Mouse (Mus musculus) midbrain, embryonic 14.5 days (tissue): Measurements from ENCODE around the gene Arid2. TPM values are rescaled to one million over a fixed set of nuclear protein-coding genes. Genes with fewer than 3 reads are reported as not detected.

Experiments used
- ATAC-seq: fragments of 200-750 bp; cut with Nextera tagmentation; 2 replicates; pipeline ENCODE4 v1.8.0; 2017; ENCODE audit warnings: moderate number of reproducible peaks, moderate library complexity; ENCODE audit not compliant: low FRiP score, low TSS enrichment
- DNase-seq: peaks from one replicate; pipeline ENCODE4 v3.0.0-alpha.2; 2015
- H3K27ac ChIP-seq: fragments of 300-500 bp; sonication (generic); replicated peaks from 2 replicates; pipeline ENCODE4 v1.5.1; 2014; ENCODE audit warnings: mild to moderate bottlenecking, low read depth, low read length, moderate library complexity
- H3K27me3 ChIP-seq: fragments of 300-500 bp; sonication (generic); 2 replicates; pipeline ENCODE4 v1.6.1; 2014; ENCODE audit warnings: low read length, control low read depth, mixed read lengths; ENCODE audit not compliant: control insufficient read depth, insufficient read depth
- H3K36me3 ChIP-seq: fragments of 300-500 bp; sonication (generic); 2 replicates; pipeline ENCODE4 v1.6.1; 2014; ENCODE audit warnings: low read length, control low read depth; ENCODE audit not compliant: control insufficient read depth, insufficient read depth
- H3K4me1 ChIP-seq: fragments of 300-500 bp; sonication (generic); 2 replicates; pipeline ENCODE4 v1.6.1; 2014; ENCODE audit warnings: mild to moderate bottlenecking, antibody characterized with exemption, low read length, control low read depth; ENCODE audit not compliant: control insufficient read depth, insufficient read depth
- H3K4me2 ChIP-seq: fragments of 300-500 bp; sonication (generic); 2 replicates; pipeline ENCODE4 v1.6.1; 2014; ENCODE audit warnings: mild to moderate bottlenecking, low read length, moderate library complexity
- H3K4me3 ChIP-seq: fragments of 300-500 bp; sonication (generic); replicated peaks from 2 replicates; pipeline ENCODE4 v1.5.1; 2014; ENCODE audit warnings: low read depth, low read length
- H3K9ac ChIP-seq: fragments of 300-500 bp; sonication (generic); replicated peaks from 2 replicates; pipeline ENCODE4 v1.6.1; 2014; ENCODE audit warnings: mild to moderate bottlenecking, low read length, moderate library complexity
- H3K9me3 ChIP-seq: fragments of 300-500 bp; sonication (generic); 2 replicates; pipeline ENCODE4 v1.6.1; 2016; ENCODE audit warnings: low read length, control low read depth, mixed read lengths; ENCODE audit not compliant: control insufficient read depth
- WGBS: fragments of 180-500 bp; shearing (Covaris S2); extraction: QIAGEN DNeasy Blood & Tissue Kit; methylation state at CpG from one replicate; pipeline ENCODE4 v1.1.7; 2014; 5-methylcytosine and 5-hydroxymethylcytosine counted together
- polyA plus RNA-seq: library from polyadenylated mRNA; unstranded; fragments of >200 nt; fragmentation: Nextera tagmentation; extraction: Ambion mirVana; gene quantifications from 2 replicates; pipeline ENCODE4 v1.2.1, GENCODE M21; 2014

Gene Arid2
- polyA plus RNA-seq, 1 experiment from 2014 or later: 32.4 TPM

GRCm38 (mm10) chr15:96288836-96289390 is 1.6 kb downstream of the Arid2 start:
- no peaks in the 10 kb centered on the region for H3K27me3 ChIP-seq
- H3K4me1 ChIP-seq: peaks cover 13% of the 10 kb centered on the region; the same call in 1 of the 2 replicates
- H3K4me3 ChIP-seq: peak overlapping the region; percentile 76
- H3K9ac ChIP-seq: peak overlapping the region; percentile 99
- no peaks in the 10 kb centered on the region for H3K9me3 ChIP-seq
- WGBS: 3% methylated on average over 9 of the region's 9 CpGs
- H3K36me3 ChIP-seq: peaks cover 8% of the 10 kb centered on the region; the same call in 1 of the 2 replicates
- ATAC-seq (no peak), DNase-seq (no peak)
- H3K27ac ChIP-seq: peak overlapping the region; percentile 100
- H3K4me2 ChIP-seq: peak overlapping the region; percentile 92

- ATAC-seq: no peak
- Histone ChIP-seq H3K27ac (no peak overlapping the region), H3K4me1 (peaks cover 13% of the 10 kb centered on the region; the same call in 1 of the 2 replicates), H3K9me3 (no peaks in the 10 kb centered on the region), H3K4me3 (peak overlapping the region; percentile 18; the same call in 1 of the 2 replicates), H3K4me2 (peak overlapping the region; percentile 46), H3K36me3 (peaks cover 12% of the 10 kb centered on the region), H3K27me3 (no peaks in the 10 kb centered on the region), H3K9ac (no peak overlapping the region)
- no peak for DNase-seq
- WGBS: 82% methylated on average over 1 of the region's 1 CpGs
Observed at GRCm38 (mm10) chr15:96290001-96290400, 2.7 kb downstream of the Arid2 start.

- WGBS: 87% methylated on average over 3 of the region's 3 CpGs
- H3K27ac ChIP-seq: no peak overlapping the region
- no peaks in the 10 kb centered on the region for H3K27me3 ChIP-seq
- no peak overlapping the region for H3K9ac ChIP-seq
- H3K4me2 ChIP-seq: no peak overlapping the region
- DNase-seq (no peak), ATAC-seq (no peak)
- H3K36me3 ChIP-seq: peaks cover 14% of the 10 kb centered on the region
- peaks cover 21% of the 10 kb centered on the region; the same call in 1 of the 2 replicates for H3K4me1 ChIP-seq
- H3K4me3 ChIP-seq: no peak overlapping the region
- H3K9me3 ChIP-seq: no peaks in the 10 kb centered on the region
Observed at GRCm38 (mm10) chr15:96293444-96293843, 6.1 kb downstream of the Arid2 start.

- DNase-seq (no peak), ATAC-seq (no peak)
- Histone ChIP-seq H3K27me3 (no peaks in the 10 kb centered on the region), H3K9ac (no peak overlapping the region), H3K4me3 (no peak overlapping the region), H3K36me3 (peaks cover 16% of the 10 kb centered on the region), H3K9me3 (no peaks in the 10 kb centered on the region), H3K4me2 (no peak overlapping the region), H3K4me1 (0 out of 2 replicates have a peak, but pooled peaks cover 8% of the 10 kb centered on the region), H3K27ac (no peak overlapping the region)
- WGBS: 79% methylated on average over 9 of the region's 9 CpGs
Observed at GRCm38 (mm10) chr15:96297078-96297590, 9.8 kb downstream of the Arid2 start.

GRCm38 (mm10) chr15:96297623-96298188 is 10.4 kb downstream of the Arid2 start:
- Histone ChIP-seq H3K27me3 (no peaks in the 10 kb centered on the region), H3K9me3 (no peaks in the 10 kb centered on the region), H3K36me3 (peaks cover 13% of the 10 kb centered on the region), H3K9ac (no peak overlapping the region), H3K4me3 (no peak overlapping the region), H3K4me2 (no peak overlapping the region), H3K27ac (no peak overlapping the region), H3K4me1 (0 out of 2 replicates have a peak, but pooled peaks cover 8% of the 10 kb centered on the region)
- DNase-seq (no peak), ATAC-seq (no peak)
- 96% methylated on average over 9 of the region's 9 CpGs for WGBS

GRCm38 (mm10) chr15:96309310-96309709 is 22.0 kb downstream of the Arid2 start:
- Histone ChIP-seq H3K4me2 (no peak overlapping the region), H3K4me1 (peaks cover 5% of the 10 kb centered on the region; the same call in 1 of the 2 replicates), H3K9me3 (no peaks in the 10 kb centered on the region), H3K36me3 (peaks cover 15% of the 10 kb centered on the region), H3K27ac (no peak overlapping the region), H3K27me3 (no peaks in the 10 kb centered on the region), H3K4me3 (no peak overlapping the region), H3K9ac (no peak overlapping the region)
- ATAC-seq (no peak), DNase-seq (no peak)
- WGBS: 76% methylated on average over 6 of the region's 6 CpGs

GRCm38 (mm10) chr15:96312902-96313301 is 25.6 kb downstream of the Arid2 start:
- no peak for DNase-seq
- Histone ChIP-seq H3K9ac (no peak overlapping the region), H3K4me3 (no peak overlapping the region), H3K36me3 (peaks cover 7% of the 10 kb centered on the region; the same call in 1 of the 2 replicates), H3K9me3 (no peaks in the 10 kb centered on the region), H3K27ac (no peak overlapping the region), H3K27me3 (no peaks in the 10 kb centered on the region), H3K4me1 (peaks cover 5% of the 10 kb centered on the region; the same call in 1 of the 2 replicates), H3K4me2 (no peak overlapping the region)
- WGBS: 88% methylated on average over 1 of the region's 1 CpGs
- ATAC-seq: no peak

- ATAC-seq (no peak), DNase-seq (no peak)
- no peak overlapping the region for H3K4me3 ChIP-seq
- H3K9ac ChIP-seq: no peak overlapping the region
- peaks cover 7% of the 10 kb centered on the region; the same call in 1 of the 2 replicates for H3K36me3 ChIP-seq
- H3K27me3 ChIP-seq: no peaks in the 10 kb centered on the region
- no peaks in the 10 kb centered on the region for H3K4me1 ChIP-seq
- H3K27ac ChIP-seq: no peak overlapping the region
- no peaks in the 10 kb centered on the region for H3K9me3 ChIP-seq
- WGBS: 55% methylated on average over 1 of the region's 1 CpGs
- H3K4me2 ChIP-seq: no peak overlapping the region
Observed at GRCm38 (mm10) chr15:96315664-96316063, 28.3 kb downstream of the Arid2 start.

GRCm38 (mm10) chr15:96319335-96319734 is 32.0 kb downstream of the Arid2 start:
- WGBS: 84% methylated on average over 8 of the region's 8 CpGs
- H3K4me1 ChIP-seq: no peaks in the 10 kb centered on the region
- no peak for DNase-seq
- no peak overlapping the region for H3K4me3 ChIP-seq
- no peaks in the 10 kb centered on the region for H3K36me3 ChIP-seq
- no peak overlapping the region for H3K4me2 ChIP-seq
- no peaks in the 10 kb centered on the region for H3K27me3 ChIP-seq
- peak overlapping the region; percentile 33; the same call in 1 of the 2 replicates for H3K27ac ChIP-seq
- no peak overlapping the region for H3K9ac ChIP-seq
- no peak for ATAC-seq
- no peaks in the 10 kb centered on the region for H3K9me3 ChIP-seq
